Mouse (Mus musculus) heart, embryonic 13.5 days (tissue): Measurements from ENCODE around the gene Slc45a1. TPM values are rescaled to one million over a fixed set of nuclear protein-coding genes. Genes with fewer than 3 reads are reported as not detected.

Experiments
- ATAC-seq: fragments of 200-750 bp; cut with Nextera tagmentation; 2 replicates; pipeline ENCODE4 v1.8.0; 2017; ENCODE audit warnings: moderate TSS enrichment; ENCODE audit not compliant: insufficient number of reproducible peaks, low FRiP score, low TSS enrichment; ENCODE audit errors: extremely low read depth
- H3K27ac ChIP-seq: fragments of 300-500 bp; sonication (generic); replicated peaks from 2 replicates; pipeline ENCODE4 v1.5.1; 2015; ENCODE audit warnings: moderate library complexity, mild to moderate bottlenecking, inconsistent platforms
- H3K27me3 ChIP-seq: fragments of 300-500 bp; sonication (generic); replicated peaks from 2 replicates; pipeline ENCODE4 v1.6.1; 2015; ENCODE audit warnings: mild to moderate bottlenecking, inconsistent platforms
- H3K36me3 ChIP-seq: fragments of 300-500 bp; sonication (generic); 2 replicates; pipeline ENCODE4 v1.6.1; 2015; ENCODE audit warnings: mild to moderate bottlenecking, inconsistent platforms
- H3K4me1 ChIP-seq: fragments of 300-500 bp; sonication (generic); 2 replicates; pipeline ENCODE4 v1.6.1; 2015; ENCODE audit warnings: inconsistent platforms
- H3K4me2 ChIP-seq: fragments of 300-500 bp; sonication (generic); 2 replicates; pipeline ENCODE4 v1.6.1; 2015; ENCODE audit warnings: inconsistent platforms, mild to moderate bottlenecking, moderate library complexity
- H3K4me3 ChIP-seq: fragments of 300-500 bp; sonication (generic); 2 replicates; pipeline ENCODE4 v1.5.1; 2015; ENCODE audit warnings: moderate library complexity, mild to moderate bottlenecking, inconsistent platforms
- H3K9ac ChIP-seq: fragments of 300-500 bp; sonication (generic); 2 replicates; pipeline ENCODE4 v1.6.1; 2015; ENCODE audit warnings: inconsistent platforms, mild to moderate bottlenecking, moderate library complexity
- H3K9me3 ChIP-seq: fragments of 300-500 bp; sonication (generic); 2 replicates; pipeline ENCODE4 v1.6.1; 2016; ENCODE audit warnings: inconsistent platforms
- WGBS: fragments of 180-500 bp; shearing (Covaris S2); methylation state at CpG from one replicate; pipeline ENCODE4 v1.1.7; 2015; ENCODE audit warnings: mixed read lengths; 5-methylcytosine and 5-hydroxymethylcytosine counted together
- polyA plus RNA-seq: library from polyadenylated mRNA; unstranded; fragments of >200 nt; fragmentation: Nextera tagmentation; extraction: Ambion mirVana; gene quantifications from 2 replicates; pipeline ENCODE4 v1.2.1, GENCODE M21; 2015

The Slc45a1 gene
- polyA plus RNA-seq = 0.05 and 0.08 TPM in 2 replicates

GRCm38 (mm10) chr4:150651390-150652277 is at the start of gene Slc45a1:
TSS of gene Slc45a1 (minus strand) at chr4:150652174.
- peak within 1 kb of the TSS; percentile 56 for H3K4me2 ChIP-seq
- no peak within 1 kb of the TSS for H3K9ac ChIP-seq
- H3K27me3 ChIP-seq = peaks cover 54% of the 10 kb centered on the region
- peak within 1 kb of the TSS; percentile 37 for H3K4me3 ChIP-seq
- 8% methylated on average over 41 of the region's 41 CpGs for WGBS
- H3K36me3 ChIP-seq = no peaks in the 10 kb centered on the region
- no peak within 1 kb of the TSS for H3K27ac ChIP-seq
- peaks cover 9% of the 10 kb centered on the region; the same call in 1 of the 2 replicates for H3K4me1 ChIP-seq
- H3K9me3 ChIP-seq = no peaks in the 10 kb centered on the region
- no peak for ATAC-seq

- Histone ChIP-seq H3K4me3 (no peak overlapping the region), H3K36me3 (no peaks in the 10 kb centered on the region), H3K27me3 (peaks cover 14% of the 10 kb centered on the region; the same call in 1 of the 2 replicates), H3K4me2 (no peak overlapping the region), H3K9me3 (no peaks in the 10 kb centered on the region; the same call in 1 of the 2 replicates), H3K9ac (no peak overlapping the region), H3K4me1 (peaks cover 7% of the 10 kb centered on the region), H3K27ac (no peak overlapping the region)
- no peak for ATAC-seq
- 91% methylated on average over 9 of the region's 9 CpGs for WGBS
Observed at GRCm38 (mm10) chr4:150700849-150701248, 48.9 kb upstream of the Slc45a1 start.

DNA sequence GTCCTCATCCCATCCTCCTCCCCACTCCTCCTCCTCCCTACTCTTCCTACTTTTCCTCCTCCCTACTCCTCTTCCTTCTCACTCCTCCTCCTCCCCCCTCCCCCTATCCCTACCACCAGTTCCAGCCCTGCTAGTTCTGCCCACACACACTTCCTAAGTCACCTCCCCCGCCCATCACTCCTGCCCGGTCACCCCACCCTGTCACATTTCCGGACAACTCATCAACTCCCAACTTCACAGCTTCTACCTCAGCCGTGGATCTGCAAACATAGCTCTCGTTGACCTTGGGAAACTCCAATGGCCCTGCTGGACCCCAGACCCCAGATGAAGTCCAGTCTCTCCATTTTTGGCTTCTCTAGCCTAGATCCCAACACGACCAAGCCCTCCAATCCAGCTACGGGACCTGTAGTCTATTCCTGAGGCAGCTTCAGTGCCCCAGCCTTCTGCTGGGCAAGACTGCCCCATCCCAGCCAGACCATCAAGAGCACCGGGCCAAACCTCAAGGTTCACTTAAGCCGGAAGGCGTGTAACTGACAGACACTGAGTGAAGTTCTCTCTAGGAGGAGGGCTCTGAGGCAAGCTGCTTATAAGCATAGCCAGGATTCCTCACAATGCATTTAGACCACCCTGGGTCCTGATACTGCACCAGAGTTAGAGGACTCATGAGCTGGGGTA is 42.6 kb upstream of the Slc45a1 start:
- Histone ChIP-seq H3K27me3 (0 out of 2 replicates have a peak, but pooled peaks cover 7% of the 10 kb centered on the region), H3K9me3 (no peaks in the 10 kb centered on the region), H3K4me1 (peaks cover 9% of the 10 kb centered on the region; the same call in 1 of the 2 replicates), H3K4me3 (no peak overlapping the region), H3K27ac (no peak overlapping the region), H3K4me2 (no peak overlapping the region), H3K9ac (no peak overlapping the region), H3K36me3 (no peaks in the 10 kb centered on the region)
- 56% methylated on average over 10 of the region's 10 CpGs for WGBS
- ATAC-seq = peak; percentile 18; the same call in 1 of the 2 replicates

DNA sequence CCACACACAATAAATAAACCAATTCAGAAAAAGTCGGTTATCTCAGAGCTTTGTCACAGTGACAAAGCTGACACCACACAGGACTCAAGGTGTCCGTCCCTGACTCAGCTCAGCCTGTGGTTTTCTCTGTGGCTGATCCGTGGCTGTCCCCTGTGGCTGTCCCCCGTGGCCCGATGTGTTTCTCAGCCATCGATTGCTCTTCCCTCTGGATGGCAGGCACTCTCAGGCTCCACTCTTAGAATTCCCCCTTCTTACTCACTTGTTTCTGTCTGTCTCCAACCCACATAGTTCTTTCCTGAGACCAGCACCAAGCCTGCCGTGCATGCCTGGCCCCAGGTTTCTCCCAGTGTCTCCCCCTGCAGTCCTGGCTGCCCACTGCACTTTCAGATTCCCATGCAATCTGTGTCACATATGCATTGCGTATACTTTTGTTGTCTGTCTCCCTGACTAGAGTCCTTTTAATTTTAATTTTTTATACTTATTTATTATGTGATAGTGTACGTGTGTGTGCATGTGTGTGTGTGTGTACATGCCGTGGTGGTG is 41.0 kb upstream of the Slc45a1 start:
- Histone ChIP-seq H3K27me3 (0 out of 2 replicates have a peak, but pooled peaks cover 7% of the 10 kb centered on the region), H3K36me3 (no peaks in the 10 kb centered on the region), H3K9me3 (no peaks in the 10 kb centered on the region), H3K9ac (no peak overlapping the region), H3K27ac (no peak overlapping the region), H3K4me2 (no peak overlapping the region), H3K4me3 (no peak overlapping the region), H3K4me1 (peaks cover 9% of the 10 kb centered on the region; the same call in 1 of the 2 replicates)
- ATAC-seq = no peak
- WGBS = 60% methylated on average over 10 of the region's 10 CpGs

- Histone ChIP-seq H3K4me1 (peaks cover 17% of the 10 kb centered on the region), H3K36me3 (no peaks in the 10 kb centered on the region), H3K4me2 (no peak overlapping the region), H3K9ac (no peak overlapping the region), H3K4me3 (no peak overlapping the region), H3K9me3 (no peaks in the 10 kb centered on the region), H3K27ac (no peak overlapping the region), H3K27me3 (no peaks in the 10 kb centered on the region)
- no peak for ATAC-seq
- 77% methylated on average over 3 of the region's 3 CpGs for WGBS
Observed at GRCm38 (mm10) chr4:150690759-150691158, 38.8 kb upstream of the Slc45a1 start.

- WGBS = 74% methylated on average over 10 of the region's 10 CpGs
Observed at GRCm38 (mm10) chr4:150689553-150689952, 37.6 kb upstream of the Slc45a1 start.

GRCm38 (mm10) chr4:150687126-150687753 is 35.3 kb upstream of the Slc45a1 start:
- H3K4me2 ChIP-seq = no peak overlapping the region
- no peak for ATAC-seq
- H3K4me1 ChIP-seq = peaks cover 26% of the 10 kb centered on the region
- 46% methylated on average over 10 of the region's 10 CpGs for WGBS
- H3K9me3 ChIP-seq = no peaks in the 10 kb centered on the region
- H3K36me3 ChIP-seq = no peaks in the 10 kb centered on the region
- no peak overlapping the region for H3K4me3 ChIP-seq
- H3K27ac ChIP-seq = no peak overlapping the region
- no peaks in the 10 kb centered on the region for H3K27me3 ChIP-seq
- H3K9ac ChIP-seq = no peak overlapping the region

More at GRCm38 (mm10) chr4:150689553-150689952, 37.6 kb upstream of the Slc45a1 start:
- no peak for ATAC-seq
- peaks cover 26% of the 10 kb centered on the region for H3K4me1 ChIP-seq
- H3K36me3 ChIP-seq = no peaks in the 10 kb centered on the region
- peak overlapping the region; percentile 1; the same call in 1 of the 2 replicates for H3K9ac ChIP-seq
- H3K27me3 ChIP-seq = no peaks in the 10 kb centered on the region
- no peak overlapping the region for H3K4me2 ChIP-seq
- H3K27ac ChIP-seq = no peak overlapping the region
- H3K4me3 ChIP-seq = no peak overlapping the region
- no peaks in the 10 kb centered on the region for H3K9me3 ChIP-seq

DNA sequence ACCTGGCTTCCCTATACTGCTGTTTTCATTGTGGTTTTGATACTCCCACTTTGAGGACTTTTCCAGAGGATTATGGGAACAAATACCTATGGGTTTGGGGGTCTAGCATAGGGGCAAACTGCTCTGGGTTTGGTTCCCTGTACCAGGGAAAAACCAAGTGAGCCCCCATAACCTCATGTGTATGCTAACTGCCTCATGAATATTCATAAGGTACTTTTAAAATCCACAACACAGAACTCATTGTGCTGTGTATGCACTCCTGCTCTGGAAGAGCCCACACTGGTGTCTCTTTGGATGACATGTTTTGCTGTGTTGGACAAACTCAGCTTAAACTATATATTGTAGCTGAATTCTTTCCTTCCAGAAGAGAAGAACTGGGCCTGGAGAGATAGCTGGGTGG is 34.6 kb upstream of the Slc45a1 start:
- Histone ChIP-seq H3K27ac (no peak overlapping the region), H3K4me2 (no peak overlapping the region), H3K9me3 (no peaks in the 10 kb centered on the region), H3K4me3 (no peak overlapping the region), H3K36me3 (no peaks in the 10 kb centered on the region), H3K4me1 (peaks cover 24% of the 10 kb centered on the region), H3K9ac (no peak overlapping the region), H3K27me3 (no peaks in the 10 kb centered on the region)
- no peak for ATAC-seq

DNA sequence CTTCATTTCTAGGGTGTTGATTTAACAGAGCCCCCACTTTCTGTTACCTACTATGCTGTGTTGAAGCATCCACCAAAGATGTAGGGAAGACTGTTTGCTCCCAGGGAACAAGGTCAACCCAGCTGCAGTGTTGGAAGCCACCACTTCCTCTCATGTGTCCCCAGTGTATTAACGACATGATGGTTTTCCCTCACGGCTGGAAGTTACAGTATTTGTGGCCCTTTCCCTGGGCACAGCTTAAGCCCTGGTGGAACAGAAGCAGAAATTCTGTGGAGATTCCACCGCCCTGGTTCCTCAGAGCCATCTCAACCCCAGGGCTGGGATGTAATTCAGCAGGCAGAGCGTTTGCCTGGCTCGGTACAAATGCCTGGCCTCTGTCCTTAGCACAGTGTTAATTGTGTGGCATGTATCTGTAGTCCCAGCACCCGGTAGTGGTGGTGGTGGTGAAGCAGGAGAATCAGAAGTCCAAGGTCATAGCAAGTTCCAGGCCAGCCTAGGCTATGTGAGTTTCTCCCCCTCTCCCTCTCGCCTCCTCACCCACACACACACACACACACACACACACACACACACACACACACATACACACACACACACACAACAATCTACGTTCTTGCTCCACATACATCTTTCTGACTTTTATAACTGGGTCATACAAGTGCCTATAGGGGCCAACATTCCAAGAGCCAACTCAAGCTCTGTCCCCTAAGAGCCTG is 34.0 kb upstream of the Slc45a1 start:
- no peaks in the 10 kb centered on the region for H3K27me3 ChIP-seq
- H3K9ac ChIP-seq = no peak overlapping the region
- peaks cover 18% of the 10 kb centered on the region for H3K4me1 ChIP-seq
- ATAC-seq = no peak
- WGBS = 55% methylated on average over 7 of the region's 8 CpGs
- H3K4me2 ChIP-seq = no peak overlapping the region
- H3K4me3 ChIP-seq = no peak overlapping the region
- no peaks in the 10 kb centered on the region for H3K9me3 ChIP-seq
- H3K27ac ChIP-seq = no peak overlapping the region
- H3K36me3 ChIP-seq = no peaks in the 10 kb centered on the region

DNA sequence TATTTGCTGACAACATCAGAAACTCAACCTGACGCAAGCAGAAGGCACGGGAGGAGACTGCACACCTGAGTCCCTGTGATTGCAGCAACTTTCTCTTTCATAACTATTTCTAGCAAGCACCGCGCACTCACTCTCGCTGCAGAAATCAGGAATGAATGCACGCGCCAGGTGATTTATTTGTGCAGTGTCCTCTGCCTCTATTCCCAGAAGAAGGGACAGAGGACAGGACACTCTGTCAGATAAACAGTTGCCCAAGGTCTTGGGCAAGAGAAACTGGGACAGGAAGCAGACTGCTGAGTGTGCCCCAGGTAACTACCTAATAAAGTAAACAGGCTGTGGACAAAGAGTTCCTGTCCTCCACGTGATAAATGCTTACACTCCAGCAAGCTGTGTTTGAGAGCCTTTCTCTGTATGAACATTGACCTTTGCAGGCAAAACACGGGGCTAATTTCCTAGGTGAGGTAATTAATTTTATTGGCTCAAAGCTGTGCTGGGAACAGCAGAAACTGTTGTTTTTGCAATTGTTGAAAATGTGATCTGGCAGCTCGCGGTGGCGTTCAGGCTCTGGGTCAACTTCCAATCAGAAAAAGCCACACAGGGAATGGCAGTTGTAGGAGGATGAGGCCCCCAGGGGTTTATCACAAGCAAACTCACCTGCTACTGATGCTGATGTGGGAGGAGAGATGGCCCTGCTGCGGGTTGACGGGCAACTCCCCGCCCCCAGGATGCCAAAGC is 33.2 kb upstream of the Slc45a1 start:
- peaks cover 17% of the 10 kb centered on the region for H3K4me1 ChIP-seq
- H3K36me3 ChIP-seq = no peaks in the 10 kb centered on the region
- WGBS = 52% methylated on average over 15 of the region's 15 CpGs
- no peak overlapping the region for H3K27ac ChIP-seq
- no peaks in the 10 kb centered on the region for H3K9me3 ChIP-seq
- H3K4me3 ChIP-seq = no peak overlapping the region
- H3K9ac ChIP-seq = no peak overlapping the region
- ATAC-seq = no peak
- H3K4me2 ChIP-seq = no peak overlapping the region
- no peaks in the 10 kb centered on the region for H3K27me3 ChIP-seq
